Mouse (Mus musculus) c-Kit-positive CD71-positive TER-119-positive erythroid progenitor cells, embryonic 14.5 days (primary cell): ENCODE results near the gene Naa20.
"Not testable (repeated sequence)": the region's sequence is repeated elsewhere in the genome, so short reads cannot be mapped to it uniquely, and the experiment has no call there.

ENCODE experiments used
- DNase-seq: peaks from one replicate; pipeline ENCODE4 v3.0.0-alpha.2; 2013; ENCODE audit warnings: low spot score

The Naa20 gene

DNA sequence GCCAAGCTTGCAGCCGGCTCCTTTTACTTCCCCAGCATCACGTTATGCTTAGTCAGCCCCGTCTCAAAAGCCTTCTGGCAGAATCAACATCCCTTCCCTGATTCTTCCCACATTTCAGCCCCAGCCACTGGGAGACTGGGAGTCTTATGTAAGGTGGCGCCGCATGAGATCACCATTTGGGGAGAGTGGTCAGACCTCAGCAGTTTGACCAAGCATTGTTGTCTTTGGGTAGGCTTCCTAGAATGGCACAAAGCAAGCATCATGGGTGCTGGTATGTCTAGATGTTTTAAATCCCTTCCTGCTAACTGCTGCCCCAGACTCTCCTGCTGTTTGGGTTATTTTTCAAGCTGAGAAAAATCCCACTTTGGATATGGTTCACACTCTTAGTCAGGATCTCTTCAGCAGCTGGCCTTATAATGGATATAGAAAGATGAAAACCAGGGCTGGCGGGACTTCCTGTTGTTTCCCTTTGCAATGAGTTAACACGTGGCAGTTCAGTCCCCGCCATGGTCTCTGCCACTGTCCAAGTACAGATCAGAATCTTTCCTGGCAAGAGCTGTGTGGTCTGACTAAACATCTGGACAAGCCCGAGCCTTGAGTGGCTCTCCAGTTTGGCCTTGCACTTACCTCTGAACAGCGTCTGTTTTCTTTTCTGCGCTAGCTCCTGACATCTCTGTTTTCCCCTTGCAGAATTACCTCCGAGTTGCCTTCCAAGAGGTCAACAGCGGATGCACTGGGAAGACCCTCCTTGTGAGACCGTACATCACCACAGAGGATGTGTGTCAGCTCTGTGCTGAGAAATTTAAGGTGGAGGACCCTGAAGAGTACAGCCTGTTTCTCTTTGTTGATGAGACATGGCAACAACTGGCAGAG lies 16.8 kb upstream of the Naa20 start:
- DNase-seq = no peak

DNA sequence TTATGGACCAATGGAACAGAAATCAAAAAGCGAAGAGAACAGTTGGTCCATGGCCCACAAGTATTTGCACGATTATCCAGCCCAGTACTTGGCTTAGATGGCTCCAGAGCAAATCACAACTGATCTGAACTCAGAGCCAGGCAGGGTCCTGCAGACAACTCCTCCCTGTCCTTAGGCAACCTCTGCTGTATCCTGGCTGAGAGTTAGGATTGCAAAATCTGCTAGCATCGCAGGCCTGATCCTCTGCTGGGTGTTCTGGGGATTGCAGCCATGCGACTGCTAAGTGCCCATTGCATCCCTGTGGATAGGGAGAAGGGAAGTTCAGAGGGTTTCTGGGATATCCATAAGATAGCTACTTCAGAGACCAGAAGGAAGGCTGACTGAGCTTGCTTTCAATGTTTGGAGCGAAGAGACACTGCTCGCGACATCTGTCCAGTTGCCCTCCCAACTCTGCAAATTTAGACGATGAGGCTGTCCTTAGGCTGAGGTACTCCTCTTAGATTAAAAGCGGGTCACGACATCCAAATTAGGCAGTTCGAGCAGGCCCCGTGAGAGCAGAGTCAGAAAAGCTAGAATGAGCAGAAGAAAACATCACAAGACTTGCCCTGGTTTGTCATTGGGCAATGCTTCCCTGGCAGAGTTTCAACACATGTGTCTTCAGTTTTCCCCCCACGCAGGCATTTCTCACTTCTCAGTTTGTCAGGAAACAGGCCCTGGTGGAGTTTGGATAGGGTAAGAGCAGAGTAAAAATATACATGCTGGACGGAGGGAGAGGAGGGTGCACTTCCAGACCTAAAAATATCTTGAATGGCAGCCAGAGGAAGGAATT lies 13.7 kb upstream of the Naa20 start:
- DNase-seq = no peak

DNA sequence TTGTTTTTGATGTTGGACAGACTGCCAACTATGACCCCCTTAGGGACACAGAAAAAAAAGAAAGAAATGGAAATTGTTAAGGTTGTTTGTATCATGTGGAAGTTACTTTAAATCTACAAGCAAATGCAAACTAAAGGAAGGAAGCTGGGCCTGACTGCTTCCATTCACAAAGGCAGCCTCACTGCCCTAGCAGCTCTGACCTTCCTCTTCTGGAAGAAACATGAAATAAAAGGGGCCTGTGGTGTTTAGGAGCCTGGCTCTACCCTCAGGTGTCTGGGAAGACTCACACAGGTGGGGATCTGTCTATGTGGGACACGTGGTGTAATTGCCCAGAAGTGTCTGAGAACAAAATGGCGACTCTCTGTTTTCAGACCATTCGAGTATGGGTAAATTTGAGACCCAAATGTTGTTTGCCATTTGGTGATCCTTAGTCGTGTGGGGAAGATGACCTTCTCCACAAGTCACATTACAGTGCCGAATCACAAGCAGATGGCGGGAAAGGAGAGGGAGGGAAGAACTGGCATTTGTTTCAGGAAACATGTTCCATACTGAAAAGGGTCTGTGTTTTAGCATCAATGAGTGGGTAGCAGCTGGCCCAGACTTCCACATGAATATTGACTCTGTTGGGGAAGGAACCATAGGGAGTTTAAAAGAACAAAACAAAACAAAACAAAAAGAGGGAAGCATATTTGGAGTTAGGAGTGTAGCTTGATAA lies 13.0 kb upstream of the Naa20 start:
- DNase-seq = no peak

DNA sequence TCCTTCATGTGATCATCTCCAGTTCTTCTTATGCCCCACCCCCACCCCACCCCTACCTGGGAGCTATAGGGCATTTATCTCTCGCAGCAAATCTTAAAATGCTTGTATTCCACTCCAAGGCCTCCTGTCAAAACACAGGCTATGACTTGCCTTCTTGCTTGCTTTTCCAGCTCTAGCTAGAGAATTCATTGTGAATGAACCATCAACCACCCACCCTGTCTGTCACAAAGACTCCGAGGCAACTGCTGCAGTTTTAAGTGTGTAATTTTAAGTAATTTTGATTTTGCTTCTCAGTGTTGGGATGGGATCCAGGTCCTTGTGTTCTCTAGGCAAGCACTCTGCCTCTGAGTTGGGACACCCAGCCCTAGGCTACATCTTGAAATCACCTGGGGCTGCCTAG lies 11.3 kb upstream of the Naa20 start:
- no peak for DNase-seq

DNA sequence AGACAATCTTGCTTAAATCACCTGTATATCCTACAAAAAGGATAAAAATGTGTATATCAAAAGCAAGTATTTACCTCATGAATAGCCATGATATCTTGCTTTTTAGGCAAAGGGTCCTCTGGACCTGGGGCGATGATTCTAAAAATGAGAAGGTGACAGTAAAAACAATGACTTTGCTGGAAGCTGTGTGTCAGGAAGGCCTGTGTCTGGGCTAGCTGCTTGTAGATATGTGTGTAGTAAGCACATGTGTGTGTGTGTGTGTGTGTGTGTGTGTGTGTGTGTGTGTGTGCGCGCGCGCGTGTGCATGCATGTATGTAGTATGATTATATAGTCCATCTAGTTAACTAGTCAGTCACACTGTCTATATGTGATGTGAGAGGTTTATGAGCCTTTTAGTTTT lies 8.1 kb upstream of the Naa20 start:
- no peak for DNase-seq

DNA sequence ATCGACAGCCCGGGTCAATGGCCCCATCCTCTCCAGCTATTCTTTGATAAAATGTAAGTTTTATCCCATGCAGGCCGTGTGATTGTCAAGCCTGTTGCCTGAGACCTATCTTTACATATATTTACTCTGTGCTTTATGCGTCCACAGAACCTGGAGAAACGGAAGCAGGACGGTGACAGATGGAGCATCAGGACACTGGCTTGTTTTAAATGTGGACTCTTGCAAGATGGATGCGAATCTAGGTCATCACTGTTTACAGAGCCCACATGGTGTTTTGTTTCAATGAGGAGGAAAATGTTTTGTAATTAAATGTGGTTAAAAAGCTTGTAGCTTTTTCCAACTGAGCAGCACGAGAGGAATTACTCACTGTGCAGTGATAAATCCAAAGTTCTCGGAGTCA lies 3.8 kb upstream of the Naa20 start:
- no peak for DNase-seq

DNA sequence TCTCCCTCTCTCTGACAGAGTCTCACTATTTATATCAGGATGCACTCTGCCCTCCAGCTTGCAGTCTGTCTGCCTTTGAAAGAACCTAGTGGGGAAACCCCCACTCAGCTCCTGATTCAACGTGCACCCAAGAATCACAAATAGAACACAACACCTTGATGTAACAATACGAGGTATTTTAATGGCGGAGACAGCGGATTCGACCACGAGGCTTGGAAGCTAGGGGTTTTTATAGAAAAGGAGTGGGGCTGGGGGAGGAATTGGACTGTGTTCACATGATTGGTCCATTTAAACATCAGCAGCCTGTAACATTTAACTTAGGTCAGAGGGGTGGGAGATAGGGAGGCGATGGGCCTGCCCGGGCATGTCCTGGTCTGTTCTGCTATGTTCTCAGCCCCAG lies 1.6 kb upstream of the Naa20 start:
- not testable (repeated sequence) for DNase-seq

DNA sequence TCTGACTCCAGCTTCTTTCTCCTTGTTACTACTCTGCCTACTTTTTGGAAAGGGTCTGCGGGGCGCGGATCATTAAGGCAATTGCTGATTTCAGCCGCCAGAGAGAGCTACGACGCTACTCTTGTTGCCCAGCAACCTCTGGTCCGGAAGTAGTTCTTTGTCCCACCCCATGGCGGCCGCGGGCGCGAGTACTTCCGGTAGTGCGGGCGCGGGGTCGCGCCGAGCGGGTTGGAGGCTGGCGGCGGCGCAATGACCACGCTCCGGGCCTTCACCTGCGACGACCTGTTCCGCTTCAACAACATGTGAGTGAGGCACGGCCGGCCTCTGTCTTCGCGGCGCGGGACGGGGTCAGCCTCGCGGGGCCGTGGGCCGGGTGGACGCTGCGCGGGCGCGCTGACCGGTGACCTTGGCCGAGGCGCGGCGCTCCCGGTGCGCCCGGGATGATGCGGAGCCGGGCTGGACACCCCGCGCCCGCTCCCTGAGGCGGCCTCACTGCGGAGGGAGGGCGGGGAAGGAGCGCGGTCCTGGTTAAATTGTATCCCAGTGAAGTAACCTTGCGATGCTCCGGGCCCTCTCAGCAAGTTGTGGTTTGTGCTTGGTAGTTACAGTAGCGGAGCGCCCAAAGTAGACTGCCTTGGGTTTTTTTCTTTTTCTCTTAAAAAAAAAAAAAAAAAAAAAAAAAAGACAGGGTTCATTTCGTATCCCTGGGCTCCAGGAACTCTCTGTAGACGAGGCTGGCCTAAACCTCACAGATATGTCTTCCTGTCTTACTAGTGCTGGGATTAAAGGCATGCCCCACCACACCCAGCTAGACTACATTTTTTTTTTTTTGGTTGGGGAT lies 1.4 kb downstream of the Naa20 start:
- peak; percentile 74 for DNase-seq

DNA sequence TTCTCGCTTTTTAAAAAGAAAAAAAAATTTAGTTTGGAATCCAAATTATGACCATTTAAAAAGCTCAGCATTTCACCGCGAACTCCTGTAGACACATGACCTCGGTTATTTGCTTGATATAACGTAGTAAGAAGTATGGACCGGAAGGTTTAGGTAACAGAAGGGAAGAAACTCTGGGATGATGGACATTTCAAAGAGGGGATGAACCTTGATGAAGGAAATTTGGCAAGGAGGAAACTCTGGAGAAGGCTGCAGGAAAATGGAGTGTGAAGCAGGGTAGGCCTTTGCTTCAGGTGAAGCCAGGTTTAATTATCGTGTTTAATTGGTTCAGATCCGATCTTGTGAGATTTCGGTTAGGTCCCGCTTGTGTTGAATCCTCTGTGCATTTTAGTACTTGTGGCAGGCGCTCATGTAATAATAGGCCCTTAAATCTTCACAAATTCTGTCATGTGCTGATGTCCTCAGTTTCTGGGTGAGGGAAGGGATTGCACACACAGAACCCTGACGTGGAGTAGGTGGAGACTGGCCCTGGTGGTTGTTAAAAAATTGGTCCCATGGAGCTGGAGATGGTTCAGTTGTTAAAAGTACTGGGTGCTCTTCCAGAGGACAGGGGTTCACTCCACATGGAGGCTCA lies 2.2 kb downstream of the Naa20 start:
- DNase-seq = no peak

DNA sequence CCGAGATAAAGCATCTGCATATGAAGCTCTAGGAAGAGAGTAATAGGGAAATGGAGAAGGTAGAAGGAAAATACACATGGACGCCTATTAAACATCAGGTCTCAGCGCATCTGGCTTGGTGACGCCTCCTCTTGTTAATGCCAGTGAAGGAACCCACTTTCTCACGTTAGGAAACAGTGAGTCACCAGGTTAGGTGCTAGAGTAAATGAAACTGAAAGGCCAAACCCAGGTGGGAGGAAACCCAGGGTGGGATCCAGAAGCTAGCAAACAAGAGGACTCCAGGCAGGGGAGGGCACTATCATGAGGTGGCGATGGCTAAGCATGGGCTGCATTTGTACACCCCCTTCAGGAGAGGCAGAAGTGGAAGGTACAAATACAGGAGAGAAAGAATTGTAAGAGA lies 3.3 kb downstream of the Naa20 start:
- DNase-seq = no peak

DNA sequence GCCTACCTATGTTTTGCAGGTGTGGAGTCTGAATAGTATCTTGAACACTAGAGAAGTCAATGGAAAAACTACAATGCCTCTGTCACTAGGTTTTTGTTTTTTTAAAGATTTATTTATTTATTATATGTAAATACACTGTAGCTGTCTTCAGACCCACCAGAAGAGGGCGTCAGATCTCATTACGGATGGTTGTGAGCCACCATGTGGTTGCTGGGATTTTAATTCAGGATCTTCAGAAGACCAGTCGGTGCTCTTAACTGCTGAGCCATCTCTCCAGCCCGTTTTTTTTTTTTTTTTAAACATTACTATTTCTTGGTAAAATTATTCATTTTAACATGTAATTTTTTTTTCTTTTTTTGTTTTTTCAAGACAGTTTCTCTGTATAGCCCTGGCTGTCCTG lies 4.0 kb downstream of the Naa20 start:
- not testable (repeated sequence) for DNase-seq

DNA sequence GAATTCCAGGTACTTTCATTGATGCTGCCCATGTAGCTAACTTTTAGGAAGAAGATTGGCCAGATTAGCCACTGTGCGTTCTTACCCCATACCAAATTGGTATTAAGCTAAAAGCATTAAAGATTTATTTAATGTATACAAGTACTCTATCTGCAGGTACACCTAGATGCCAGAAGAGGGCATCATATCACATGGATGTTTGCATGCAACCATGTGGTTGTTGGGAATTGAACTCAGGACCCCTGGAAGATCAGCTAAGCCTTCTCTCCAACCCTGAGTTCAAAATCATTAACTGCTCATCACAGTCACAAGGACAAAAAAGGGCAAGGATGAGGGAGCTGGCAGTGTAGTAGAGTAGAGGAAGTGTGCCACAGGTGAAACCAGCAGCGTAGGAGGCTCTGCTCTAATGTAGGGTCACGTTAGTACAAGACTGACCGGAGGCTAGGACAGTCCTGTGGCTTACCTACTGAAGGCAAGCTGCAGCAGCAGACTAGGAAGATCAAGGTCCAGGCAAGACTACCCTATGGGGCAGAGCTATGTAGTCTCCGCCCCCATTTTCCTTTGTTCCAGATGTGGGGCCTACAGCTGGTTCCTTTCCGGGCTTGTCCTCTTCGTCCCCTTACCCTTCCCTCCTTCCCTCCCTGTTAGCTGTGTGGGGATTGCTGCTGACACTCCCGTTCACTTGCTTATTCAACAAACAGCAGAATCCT lies 19.2 kb downstream of the Naa20 start:
- no peak for DNase-seq

DNA sequence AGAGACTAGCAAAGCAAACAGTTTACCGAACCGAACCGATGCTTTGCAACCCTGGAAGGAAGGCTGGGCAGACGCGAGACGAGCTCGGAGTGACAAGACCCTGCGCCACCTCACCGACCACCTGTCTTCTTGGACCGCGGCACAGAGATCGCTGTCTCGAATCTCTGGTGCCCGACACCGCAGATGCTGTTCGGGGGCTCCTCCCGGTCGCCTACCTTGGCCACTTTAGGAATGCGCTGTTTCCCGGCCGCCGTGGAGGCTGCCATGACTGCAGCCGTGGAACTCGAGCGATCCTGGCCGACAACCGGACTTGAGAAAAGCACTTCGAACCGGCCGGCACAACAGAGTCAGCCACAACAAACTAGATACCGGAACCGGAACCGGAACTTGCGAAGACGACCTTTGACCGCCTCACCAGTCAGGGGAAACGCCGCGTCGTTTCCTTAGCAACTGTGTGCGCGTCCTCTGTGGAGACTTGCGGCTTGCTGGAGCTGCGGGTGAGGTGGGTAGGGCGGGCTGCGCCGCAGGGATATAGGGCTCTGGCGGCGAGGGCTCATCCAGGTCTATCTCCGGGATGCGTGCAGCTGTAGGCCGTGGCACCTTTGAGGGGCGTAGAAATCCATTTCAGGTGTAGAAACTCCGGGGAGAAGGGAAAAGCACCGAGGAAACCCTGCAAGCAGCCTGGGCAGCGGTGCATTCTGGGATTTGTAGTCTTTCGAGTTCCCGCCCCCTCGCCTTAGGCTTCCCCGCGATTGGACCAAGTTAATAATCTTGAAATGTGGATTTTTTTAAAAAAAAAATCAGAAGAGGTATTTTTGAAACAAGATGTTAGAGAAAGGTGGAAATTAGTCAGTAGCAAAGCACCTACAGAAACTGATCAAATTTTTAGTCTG lies 32.7 kb downstream of the Naa20 start, which contains the start of the genes Cfap61 and Crnkl1:
Gene Cfap61 (plus strand): TSS at position 446 of the 893 bp plus-strand sequence.
Gene Crnkl1 (minus strand): TSS at position 676 of the 893 bp plus-strand sequence.
- DNase-seq = peak; percentile 90

DNA sequence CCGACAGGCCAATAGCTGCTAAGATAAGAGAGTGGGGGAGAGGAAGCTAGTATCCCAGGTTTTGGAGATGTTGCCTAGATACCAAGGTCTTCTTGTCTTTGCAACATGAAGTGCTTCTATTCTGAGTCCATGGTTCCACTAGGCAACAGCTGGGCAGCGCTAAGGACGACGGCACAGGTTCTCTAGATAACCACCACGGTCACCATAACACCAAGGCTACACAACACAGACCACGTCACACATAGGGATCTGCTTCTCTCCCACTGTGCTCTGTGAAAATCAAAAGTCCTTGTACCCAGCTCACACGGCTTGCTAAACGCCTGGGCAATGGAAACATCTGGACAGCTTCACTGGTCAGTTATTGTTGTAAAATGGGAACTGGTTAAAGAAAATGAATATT lies 35.1 kb downstream of the Naa20 start:
- DNase-seq = no peak

DNA sequence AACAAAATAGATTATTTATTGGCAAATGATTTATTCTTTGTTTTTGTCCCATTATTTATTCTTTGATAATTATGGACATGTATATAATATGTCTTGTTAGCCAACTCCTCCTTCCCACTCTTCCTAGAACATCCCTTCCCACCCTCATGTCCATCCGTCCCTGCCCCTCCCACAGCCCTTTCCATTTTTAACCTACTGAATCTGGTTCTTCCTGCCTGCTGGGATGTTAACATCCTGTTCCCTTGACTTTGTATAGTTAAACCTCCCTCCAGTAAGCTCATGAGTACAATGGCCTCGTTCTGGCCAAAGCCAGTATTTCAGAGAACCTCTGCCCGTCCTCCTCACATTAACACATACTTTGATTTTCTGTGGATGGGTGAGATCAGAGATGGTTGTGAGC lies 39.5 kb downstream of the Naa20 start:
- DNase-seq = no peak

DNA sequence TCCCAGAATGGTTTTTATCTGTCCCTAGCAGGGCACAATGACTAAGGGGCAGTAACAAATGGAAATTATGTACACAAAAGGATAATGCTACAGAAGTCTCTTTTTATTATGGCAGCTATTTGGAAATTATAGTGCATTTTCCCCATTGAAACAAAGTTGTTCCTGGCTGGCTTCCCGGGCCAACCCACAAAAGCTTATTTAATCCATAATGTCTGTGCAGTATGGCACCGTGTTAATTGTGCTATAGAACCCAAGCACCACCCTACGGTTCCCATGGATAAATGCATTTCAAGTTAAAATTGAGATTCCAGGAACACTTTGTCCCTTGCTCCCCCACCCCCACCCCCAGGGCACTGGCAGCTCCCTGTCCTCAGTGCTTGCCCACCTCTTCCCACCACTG lies 42.4 kb downstream of the Naa20 start:
- no peak for DNase-seq

DNA sequence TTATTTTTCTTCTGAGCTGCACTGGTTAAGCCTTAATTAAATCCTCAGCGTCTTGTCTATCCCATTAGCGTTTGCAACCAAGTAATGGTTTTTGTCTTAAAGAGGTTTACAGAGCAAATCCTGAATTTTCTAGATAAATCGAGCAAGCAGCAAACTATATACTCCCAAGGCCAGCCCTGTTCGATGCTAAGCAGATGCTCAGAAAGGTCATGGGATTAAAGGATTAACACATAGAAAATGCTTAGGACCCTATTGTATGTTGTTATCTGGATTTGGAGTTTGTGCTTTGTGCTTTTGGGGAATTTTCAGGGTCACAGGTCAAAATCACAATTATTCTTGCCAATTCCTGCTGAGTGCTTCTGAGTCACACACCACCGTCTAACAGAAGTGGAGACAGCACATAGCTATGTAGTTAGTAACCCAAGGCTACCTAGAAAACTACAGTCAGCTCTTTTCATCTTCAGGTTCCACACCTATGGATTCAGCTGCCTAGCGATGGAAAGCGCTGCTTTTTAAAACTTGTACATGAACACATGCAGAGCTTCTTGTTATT lies 46.6 kb downstream of the Naa20 start:
- DNase-seq = no peak

DNA sequence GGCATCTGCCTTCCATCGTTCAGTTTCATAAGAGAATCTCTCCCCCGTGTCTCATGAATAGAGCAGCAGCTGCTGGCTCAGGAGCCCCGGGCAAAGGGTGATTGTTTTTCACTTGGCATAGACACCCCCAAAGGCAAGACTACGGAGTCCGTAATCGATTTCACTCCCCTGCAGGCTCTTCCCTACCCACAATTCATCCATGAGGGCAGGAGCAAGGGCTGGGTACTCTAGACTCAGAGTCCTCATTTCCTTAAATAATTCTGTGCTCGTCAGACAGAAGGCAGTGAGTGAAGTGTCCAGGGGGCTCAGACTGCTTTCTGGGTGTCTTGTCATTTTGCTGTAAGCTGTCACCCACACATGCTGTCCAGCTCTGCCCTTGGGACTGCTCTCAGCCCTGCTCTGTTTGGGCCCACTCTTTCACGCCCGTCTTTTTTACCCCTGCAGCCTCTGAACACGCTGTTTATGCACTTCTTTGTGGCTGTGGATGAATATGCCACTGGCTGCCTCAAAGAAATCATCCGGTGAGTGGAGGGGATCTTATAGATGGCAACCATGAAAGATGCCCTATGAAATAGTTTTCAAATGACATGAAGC lies 47.7 kb downstream of the Naa20 start:
- no peak for DNase-seq

DNA sequence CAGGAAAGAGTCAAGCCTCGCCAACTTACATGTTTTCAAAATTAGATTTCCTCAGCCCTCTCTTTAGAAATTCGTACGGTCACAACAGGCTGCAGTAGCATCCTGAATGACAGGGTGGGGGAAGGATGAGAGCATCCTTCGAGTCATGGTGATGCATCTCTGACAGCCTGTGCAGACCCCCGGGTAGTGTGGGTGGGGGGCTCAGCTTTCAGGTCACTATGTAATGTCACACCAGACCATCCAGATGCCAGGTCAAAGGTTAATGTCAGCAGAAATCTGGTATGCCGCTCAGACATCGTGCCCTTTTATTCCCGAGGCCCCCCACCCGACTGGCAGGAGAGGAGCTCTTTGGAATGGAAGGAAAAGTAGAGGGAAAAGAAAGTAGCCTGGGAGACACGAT lies 48.3 kb downstream of the Naa20 start:
- no peak for DNase-seq
